Mouse (Mus musculus): ENCODE results near the gene Arhgef28. TPM values are rescaled to one million over a fixed set of nuclear protein-coding genes. Genes with fewer than 3 reads are reported as not detected.

Arhgef28 gene
- polyA plus RNA-seq, 1 experiment = not detected

- Histone ChIP-seq H3K4me1 (no peaks in the 10 kb centered on the region), H3K9me3 (peaks cover 3% of the 10 kb centered on the region; the same call in 1 of the 2 replicates), H3K27me3 (replicated peaks) (peaks cover 2% of the 10 kb centered on the region), H3K36me3 (replicated peaks; ENCODE audit: low read length) (no peaks in the 10 kb centered on the region), H3K4me3 (replicated peaks) (no peak overlapping the region)
- TF ChIP-seq GATA1 (IDR thresholded peaks at IDR 0.05; ENCODE audit: borderline replicate concordance, low read length) = no peak
- TF ChIP-seq FLI1 (IDR thresholded peaks at IDR 0.05; ENCODE audit: low read length) = no peak
Observed at GRCm38 (mm10) chr13:97919590-97919989, 286.6 kb downstream of the Arhgef28 start.

GRCm38 (mm10) chr13:97918117-97918900, 287.9 kb downstream of the Arhgef28 start:
- H3K4me1 ChIP-seq = no peaks in the 10 kb centered on the region
- TF ChIP-seq GATA1 (IDR thresholded peaks at IDR 0.05; ENCODE audit: borderline replicate concordance, low read length) = no peak
- no peak for TF ChIP-seq FLI1 (IDR thresholded peaks at IDR 0.05; ENCODE audit: low read length)
- peaks cover 3% of the 10 kb centered on the region; the same call in 1 of the 2 replicates for H3K9me3 ChIP-seq
- no peak overlapping the region for H3K4me3 ChIP-seq (replicated peaks)
- peaks cover 2% of the 10 kb centered on the region for H3K27me3 ChIP-seq (replicated peaks)
- no peaks in the 10 kb centered on the region for H3K36me3 ChIP-seq (replicated peaks; ENCODE audit: low read length)

GRCm38 (mm10) chr13:97911013-97911412, 295.2 kb downstream of the Arhgef28 start:
- H3K36me3 ChIP-seq (replicated peaks; ENCODE audit: low read length) = no peaks in the 10 kb centered on the region
- H3K4me1 ChIP-seq = no peaks in the 10 kb centered on the region
- peaks cover 4% of the 10 kb centered on the region for H3K27me3 ChIP-seq (replicated peaks)
- TF ChIP-seq FLI1 (IDR thresholded peaks at IDR 0.05; ENCODE audit: low read length) (no peak), GATA1 (IDR thresholded peaks at IDR 0.05; ENCODE audit: borderline replicate concordance, low read length) (no peak)
- H3K4me3 ChIP-seq (replicated peaks) = no peak overlapping the region
- H3K9me3 ChIP-seq = no peaks in the 10 kb centered on the region

- Histone ChIP-seq H3K4me3 (replicated peaks) (no peak overlapping the region), H3K27me3 (replicated peaks) (peaks cover 8% of the 10 kb centered on the region)
Observed at GRCm38 (mm10) chr13:97902821-97903220, 303.4 kb downstream of the Arhgef28 start.

GRCm38 (mm10) chr13:97900380-97900758, 305.9 kb downstream of the Arhgef28 start:
- peaks cover 7% of the 10 kb centered on the region; the same call in 1 of the 2 replicates for H3K4me1 ChIP-seq
- peaks cover 6% of the 10 kb centered on the region for H3K27me3 ChIP-seq (replicated peaks)
- no peaks in the 10 kb centered on the region; the same call in 1 of the 2 replicates for H3K9me3 ChIP-seq
- TF ChIP-seq FLI1 (IDR thresholded peaks at IDR 0.05; ENCODE audit: low read length) = no peak
- TF ChIP-seq GATA1 (IDR thresholded peaks at IDR 0.05; ENCODE audit: borderline replicate concordance, low read length) = no peak
- H3K4me3 ChIP-seq (replicated peaks) = no peak overlapping the region
- no peaks in the 10 kb centered on the region for H3K36me3 ChIP-seq (replicated peaks; ENCODE audit: low read length)

More at GRCm38 (mm10) chr13:97902821-97903220, 303.4 kb downstream of the Arhgef28 start:
- H3K36me3 ChIP-seq (replicated peaks; ENCODE audit: low read length) = no peaks in the 10 kb centered on the region
- H3K9me3 ChIP-seq = no peaks in the 10 kb centered on the region
- peaks cover 7% of the 10 kb centered on the region; the same call in 1 of the 2 replicates for H3K4me1 ChIP-seq
- no peak for TF ChIP-seq FLI1 (IDR thresholded peaks at IDR 0.05; ENCODE audit: low read length)
- TF ChIP-seq GATA1 (IDR thresholded peaks at IDR 0.05; ENCODE audit: borderline replicate concordance, low read length) = no peak

- Histone ChIP-seq H3K36me3 (replicated peaks; ENCODE audit: low read length) (no peaks in the 10 kb centered on the region), H3K4me1 (peaks cover 4% of the 10 kb centered on the region; the same call in 1 of the 2 replicates), H3K27me3 (replicated peaks) (peaks cover 7% of the 10 kb centered on the region), H3K4me3 (replicated peaks) (no peak overlapping the region), H3K9me3 (peaks cover under 1% of the 10 kb centered on the region; the same call in 1 of the 2 replicates)
- no peak for TF ChIP-seq GATA1 (IDR thresholded peaks at IDR 0.05; ENCODE audit: borderline replicate concordance, low read length)
- no peak for TF ChIP-seq FLI1 (IDR thresholded peaks at IDR 0.05; ENCODE audit: low read length)
Observed at GRCm38 (mm10) chr13:97899604-97900379, 306.4 kb downstream of the Arhgef28 start.

GRCm38 (mm10) chr13:97898590-97898989, 307.6 kb downstream of the Arhgef28 start:
- Histone ChIP-seq H3K4me3 (replicated peaks) (no peak overlapping the region), H3K4me1 (no peaks in the 10 kb centered on the region), H3K36me3 (replicated peaks; ENCODE audit: low read length) (no peaks in the 10 kb centered on the region), H3K9me3 (peaks cover 5% of the 10 kb centered on the region; the same call in 1 of the 2 replicates), H3K27me3 (replicated peaks) (peaks cover 8% of the 10 kb centered on the region)
- TF ChIP-seq FLI1 (IDR thresholded peaks at IDR 0.05; ENCODE audit: low read length) (no peak), GATA1 (IDR thresholded peaks at IDR 0.05; ENCODE audit: borderline replicate concordance, low read length) (no peak)

- Histone ChIP-seq H3K4me3 (replicated peaks) (no peak overlapping the region), H3K36me3 (replicated peaks; ENCODE audit: low read length) (no peaks in the 10 kb centered on the region), H3K4me1 (no peaks in the 10 kb centered on the region), H3K9me3 (peaks cover 5% of the 10 kb centered on the region; the same call in 1 of the 2 replicates), H3K27me3 (replicated peaks) (peaks cover 3% of the 10 kb centered on the region)
- TF ChIP-seq GATA1 (IDR thresholded peaks at IDR 0.05; ENCODE audit: borderline replicate concordance, low read length) = no peak
- no peak for TF ChIP-seq FLI1 (IDR thresholded peaks at IDR 0.05; ENCODE audit: low read length)
Observed at GRCm38 (mm10) chr13:97893031-97893825, 313.0 kb downstream of the Arhgef28 start.

Data from megakaryocyte, embryonic 14.5 days (primary cell).